Mouse (Mus musculus): ENCODE measurements around the gene Mlec.
"Not testable (repeated sequence)": the region's sequence is repeated elsewhere in the genome, so short reads cannot be mapped to it uniquely, and the experiment has no call there.

Mlec gene

GRCm38 (mm10) chr5:115149675-115150459, 8.1 kb downstream of the Mlec start:
- no peak for DNase-seq

- not testable (repeated sequence) for DNase-seq
Measured at GRCm38 (mm10) chr5:115148872-115149271, 9.1 kb downstream of the Mlec start.

- DNase-seq, result no peak
Measured at GRCm38 (mm10) chr5:115148378-115148777, 9.6 kb downstream of the Mlec start.

- no peak for DNase-seq
Measured at GRCm38 (mm10) chr5:115147388-115147787, 10.6 kb downstream of the Mlec start.

GRCm38 (mm10) chr5:115146747-115147130, 11.2 kb downstream of the Mlec start:
- DNase-seq, result no peak

DNA sequence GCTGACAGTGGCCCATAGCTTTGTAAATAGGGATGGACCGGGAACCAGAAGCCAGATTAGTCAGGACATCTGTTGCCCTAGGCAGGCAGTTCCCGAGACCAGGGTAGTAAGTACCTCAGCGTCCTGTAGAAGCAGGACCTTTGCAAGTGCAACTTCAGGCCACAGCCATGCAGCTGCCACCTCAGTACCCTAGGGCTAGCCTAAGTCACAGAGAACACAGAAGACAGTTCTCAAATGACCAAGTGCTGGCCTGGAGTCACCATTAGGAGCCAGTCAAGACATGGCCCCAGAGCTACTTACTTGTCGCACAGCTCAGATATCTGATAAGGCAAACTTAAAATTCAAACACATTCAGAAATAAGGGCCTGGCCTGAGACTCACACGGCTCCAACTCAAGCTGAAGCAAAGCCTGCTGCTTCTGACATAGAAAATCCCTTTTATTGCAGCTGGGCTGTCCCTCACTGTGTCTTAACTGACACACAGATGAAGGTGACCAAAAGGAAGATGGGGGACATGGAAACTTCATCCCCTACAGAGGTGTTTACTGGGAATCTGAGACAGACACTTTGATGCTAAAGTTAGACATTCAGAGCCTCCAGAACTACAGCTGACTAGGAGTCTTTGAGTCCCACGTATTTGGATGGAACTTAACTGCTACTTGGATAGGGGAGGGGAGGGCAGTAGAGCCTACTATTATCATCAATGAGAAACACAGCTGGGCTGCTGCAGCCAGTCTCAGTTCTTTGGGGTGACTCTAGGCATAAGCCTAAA, 11.8 kb downstream of the Mlec start:
- no peak for DNase-seq

- no peak for DNase-seq
Measured at GRCm38 (mm10) chr5:115145253-115145968, 12.6 kb downstream of the Mlec start.

- no peak for DNase-seq
Measured at GRCm38 (mm10) chr5:115144471-115144870, 13.5 kb downstream of the Mlec start.

DNA sequence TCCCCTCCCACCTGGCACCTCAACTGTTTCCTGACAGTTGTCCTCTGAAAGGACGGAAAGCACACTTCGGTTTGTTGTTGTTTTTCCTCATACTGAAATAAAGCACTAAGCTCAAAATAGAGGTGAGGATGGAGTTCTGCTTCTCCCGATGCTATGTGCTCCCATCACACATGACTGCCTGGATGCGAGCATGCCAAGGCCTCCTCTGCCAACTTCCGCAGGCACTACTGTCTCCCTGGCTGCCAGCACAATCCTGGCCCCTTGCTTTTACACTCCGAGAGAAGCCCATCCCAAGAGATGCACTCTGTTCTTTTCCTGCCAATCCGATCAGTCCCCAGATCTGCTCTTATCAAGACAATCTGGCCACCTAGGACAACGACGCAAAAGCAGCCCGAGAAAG, 14.4 kb downstream of the Mlec start:
- peak; percentile 82 to 85 for DNase-seq

GRCm38 (mm10) chr5:115142166-115142697, 15.7 kb downstream of the Mlec start:
- DNase-seq, result no peak

- DNase-seq, result no peak
Measured at GRCm38 (mm10) chr5:115140726-115141125, 17.3 kb downstream of the Mlec start.

DNA sequence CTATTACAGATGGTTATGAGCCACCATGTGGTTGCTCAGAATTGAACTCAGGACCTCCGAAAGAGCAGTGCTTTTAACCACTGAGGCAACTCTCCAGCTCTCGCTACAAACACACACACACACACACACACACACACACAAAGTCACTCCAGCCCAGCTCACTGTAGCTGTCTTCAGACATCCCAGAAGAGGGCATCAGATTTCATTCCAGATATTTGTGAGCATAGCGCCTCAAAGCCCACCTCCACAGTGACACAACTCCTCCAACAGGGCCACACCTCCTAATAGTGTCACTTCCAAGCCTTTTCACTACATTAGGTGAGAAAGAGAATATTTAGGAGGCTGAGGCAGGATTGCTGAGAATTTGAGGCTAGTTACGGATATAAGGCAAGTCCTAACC, 18.9 kb downstream of the Mlec start:
- DNase-seq, result no peak

- DNase-seq, result peak; percentile 90 to 93
Measured at GRCm38 (mm10) chr5:115134234-115135165, 23.5 kb downstream of the Mlec start, which contains the start of gene Unc119b. Gene Unc119b (minus strand): TSS chr5:115134975.

DNA sequence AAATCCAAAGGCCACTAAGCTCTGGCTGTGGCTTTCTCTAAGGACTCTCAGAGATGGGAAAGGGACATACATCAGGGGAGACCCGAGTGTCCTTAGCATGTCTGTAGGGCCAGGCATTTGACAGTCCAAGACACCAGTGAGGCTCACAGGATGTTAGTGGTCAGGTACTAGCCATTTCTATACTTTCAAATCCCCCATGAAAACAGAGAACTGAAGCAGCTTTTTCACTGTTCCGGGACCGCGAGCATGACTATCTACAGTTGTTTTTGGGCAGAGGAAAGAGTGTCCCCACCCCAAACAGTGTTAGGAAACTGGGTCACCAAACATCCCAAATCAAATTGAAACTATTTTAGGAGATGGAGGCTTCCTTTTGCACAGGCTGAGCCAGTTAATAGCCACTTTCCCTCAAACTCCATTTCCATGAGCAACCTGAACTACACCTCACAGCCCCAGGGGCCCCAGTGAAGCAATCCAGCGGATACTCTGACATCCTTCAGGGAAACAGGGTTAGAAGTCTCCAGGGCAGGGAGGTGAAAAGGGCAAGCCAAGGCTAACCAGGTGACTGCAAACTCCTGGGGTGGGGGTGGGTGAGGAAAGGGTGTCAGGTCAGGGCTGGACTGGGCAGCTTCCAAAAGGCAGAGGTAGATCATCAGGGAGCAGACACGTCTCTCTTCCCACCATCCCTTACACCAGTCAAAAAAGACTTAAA, 24.5 kb downstream of the Mlec start:
- no peak for DNase-seq

DNA sequence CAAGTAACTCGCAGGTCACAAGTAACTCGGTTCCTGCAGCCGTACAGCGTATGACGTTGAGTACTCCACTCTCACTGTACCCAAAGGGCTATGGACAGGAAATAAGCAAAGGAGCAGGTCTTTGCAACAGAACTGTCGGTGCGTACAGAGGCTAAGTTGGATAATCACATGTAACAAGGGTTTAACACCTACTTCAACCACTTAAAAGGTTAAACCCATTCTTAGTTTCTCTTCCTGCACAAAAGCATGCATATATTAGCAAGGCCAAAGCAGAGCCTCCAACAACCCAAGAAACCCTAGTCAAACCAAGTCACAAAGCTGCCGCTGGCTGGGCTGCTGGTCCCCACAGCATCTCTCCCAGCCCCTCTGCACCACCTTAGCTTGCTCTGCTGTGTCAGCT, 25.5 kb downstream of the Mlec start:
- DNase-seq, result no peak

GRCm38 (mm10) chr5:115129328-115129727, 28.7 kb downstream of the Mlec start:
- DNase-seq, result no peak

- peak in 1 of 2 experiments; percentile 42 for DNase-seq
Measured at GRCm38 (mm10) chr5:115127421-115128179, 30.4 kb downstream of the Mlec start.

GRCm38 (mm10) chr5:115126578-115127312, 31.2 kb downstream of the Mlec start:
- DNase-seq, result no peak

- peak; percentile 93 for DNase-seq
Measured at GRCm38 (mm10) chr5:115125211-115125871, 32.6 kb downstream of the Mlec start.

Measured in cerebellum, postnatal 14 days (tissue).